Mouse (Mus musculus): ENCODE data around the gene Cnnm1.
"Not testable (repeated sequence)": the region's sequence is repeated elsewhere in the genome, so short reads cannot be mapped to it uniquely, and the experiment has no call there.

- not testable (repeated sequence) for TF ChIP-seq CTCF (IDR thresholded peaks at IDR 0.05; ENCODE audit: low read depth, low read length); GATA2 (IDR thresholded peaks at IDR 0.05; ENCODE audit: borderline replicate concordance, low read depth, low read length); GATA1 (IDR thresholded peaks at IDR 0.05; ENCODE audit: borderline replicate concordance, low read length)
Observed at GRCm38 (mm10) chr19:43493316-43493715, 53.1 kb downstream of the Cnnm1 start.

All from G1E (cell line).